Mouse (Mus musculus) intestine, embryonic 15.5 days (tissue): ENCODE measurements around the gene Lilrb4a. TPM values are rescaled to one million over a fixed set of nuclear protein-coding genes. Genes with fewer than 3 reads are reported as not detected.
"Not testable (repeated sequence)": the region's sequence is repeated elsewhere in the genome, so short reads cannot be mapped to it uniquely, and the experiment has no call there.

Experiments
- ATAC-seq: fragments of 200-750 bp; cut with Nextera tagmentation; 2 replicates; pipeline ENCODE4 v1.8.0; 2017; ENCODE audit warnings: moderate TSS enrichment, moderate library complexity
- H3K27ac ChIP-seq: fragments of 300-500 bp; sonication (generic); 2 replicates; pipeline ENCODE4 v1.5.1; 2015; ENCODE audit warnings: mild to moderate bottlenecking, inconsistent platforms
- H3K27me3 ChIP-seq: fragments of 300-500 bp; sonication (generic); replicated peaks from 2 replicates; pipeline ENCODE4 v1.6.1; 2015; ENCODE audit warnings: inconsistent platforms
- H3K36me3 ChIP-seq: fragments of 300-500 bp; sonication (generic); 2 replicates; pipeline ENCODE4 v1.6.1; 2015; ENCODE audit warnings: inconsistent platforms
- H3K4me1 ChIP-seq: fragments of 300-500 bp; sonication (generic); replicated peaks from 2 replicates; pipeline ENCODE4 v1.6.1; 2015; ENCODE audit warnings: inconsistent platforms
- H3K4me2 ChIP-seq: fragments of 300-500 bp; sonication (generic); replicated peaks from 2 replicates; pipeline ENCODE4 v1.6.1; 2015; ENCODE audit warnings: mild to moderate bottlenecking, inconsistent platforms
- H3K4me3 ChIP-seq: fragments of 300-500 bp; sonication (generic); replicated peaks from 2 replicates; pipeline ENCODE4 v1.5.1; 2015; ENCODE audit warnings: inconsistent platforms
- H3K9ac ChIP-seq: fragments of 300-500 bp; sonication (generic); 2 replicates; pipeline ENCODE4 v1.6.1; 2015; ENCODE audit warnings: inconsistent platforms
- H3K9me3 ChIP-seq: fragments of 300-500 bp; sonication (generic); 2 replicates; pipeline ENCODE4 v1.6.1; 2016; ENCODE audit warnings: inconsistent platforms
- WGBS: fragments of 180-500 bp; shearing (Covaris S2); methylation state at CpG from one replicate; pipeline ENCODE4 v1.1.7; 2015; 5-methylcytosine and 5-hydroxymethylcytosine counted together
- polyA plus RNA-seq: library from polyadenylated mRNA; unstranded; fragments of >200 nt; fragmentation: Nextera tagmentation; extraction: Ambion mirVana; gene quantifications from 2 replicates; pipeline ENCODE4 v1.2.1, GENCODE M21; 2015

The Lilrb4a gene
- polyA plus RNA-seq: 2.8 TPM in 2 replicates

- H3K9ac ChIP-seq, H3K4me3 ChIP-seq, H3K4me1 ChIP-seq, ATAC-seq, H3K9me3 ChIP-seq, H3K27ac ChIP-seq, H3K27me3 ChIP-seq, H3K36me3 ChIP-seq, H3K4me2 ChIP-seq: not testable (repeated sequence)
- WGBS: no CpG with 5 or more reads among the region's 2 CpGs
Measured at GRCm38 (mm10) chr10:51490691-51491090, at the start of gene Lilrb4a. Lilrb4a (plus strand) TSS chr10:51490956.

DNA sequence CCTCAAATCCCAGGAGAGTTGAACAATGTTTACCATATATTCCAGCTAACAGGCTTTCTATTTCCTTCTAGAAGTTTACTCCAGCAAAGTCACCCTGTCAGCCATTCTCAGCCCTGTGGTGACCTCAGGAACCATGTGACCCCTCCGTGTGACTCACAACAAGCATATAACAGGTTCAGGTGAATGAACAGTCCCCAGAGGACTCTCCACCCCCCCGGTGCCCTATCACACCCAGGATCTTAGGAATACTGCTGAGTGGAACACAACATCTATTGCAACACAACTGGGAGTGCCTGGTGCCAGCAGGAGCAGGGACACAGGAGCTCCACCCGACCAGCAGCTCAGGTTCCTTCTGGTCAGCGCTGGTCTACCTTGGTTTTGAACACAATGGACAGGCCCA lies 39.1 kb upstream of the Lilrb4a start:
- 78% methylated on average over 4 of the region's 4 CpGs for WGBS
- Histone ChIP-seq H3K27ac (no peak overlapping the region), H3K36me3 (no peaks in the 10 kb centered on the region), H3K9ac (no peak overlapping the region), H3K9me3 (no peaks in the 10 kb centered on the region), H3K4me3 (no peak overlapping the region), H3K4me1 (no peaks in the 10 kb centered on the region), H3K27me3 (no peaks in the 10 kb centered on the region), H3K4me2 (no peak overlapping the region)
- peak; percentile 53; the same call in 1 of the 2 replicates for ATAC-seq

DNA sequence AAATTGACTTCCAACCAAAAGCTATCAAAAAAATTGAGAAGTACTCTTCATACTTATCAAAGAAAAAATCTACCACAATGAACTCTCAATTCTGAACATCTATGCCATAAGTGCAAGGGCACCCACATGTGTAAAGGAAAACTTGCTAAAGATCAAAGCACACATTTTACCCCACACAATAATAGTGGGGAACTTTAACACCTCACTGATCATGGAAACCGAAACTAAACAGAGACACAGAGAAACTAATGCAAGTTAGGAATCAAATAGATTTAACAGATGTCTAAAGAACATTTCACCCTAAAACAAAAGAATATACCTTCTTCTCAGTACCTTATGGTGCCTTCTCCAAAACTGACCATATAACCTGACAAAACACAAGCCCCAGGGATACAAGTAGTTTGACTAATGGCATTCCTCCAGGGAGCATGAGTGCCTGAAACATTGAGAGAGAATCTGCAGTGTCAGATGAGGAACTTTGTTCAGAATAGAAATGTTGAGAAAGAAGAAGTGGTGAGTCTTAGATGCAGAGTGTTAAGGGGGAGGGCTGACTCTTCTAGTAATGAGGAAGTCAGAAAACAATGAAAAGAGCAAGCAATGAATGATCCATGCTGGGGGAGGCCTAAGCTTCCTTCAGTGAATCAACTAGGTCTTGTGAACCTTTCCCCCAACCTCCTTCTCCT lies 37.0 kb upstream of the Lilrb4a start:
- Histone ChIP-seq H3K4me3 (no peak overlapping the region), H3K27me3 (no peaks in the 10 kb centered on the region), H3K36me3 (no peaks in the 10 kb centered on the region), H3K9me3 (no peaks in the 10 kb centered on the region), H3K27ac (no peak overlapping the region), H3K9ac (no peak overlapping the region), H3K4me2 (no peak overlapping the region), H3K4me1 (no peaks in the 10 kb centered on the region)
- 80% methylated on average over 1 of the region's 1 CpGs for WGBS
- no peak for ATAC-seq

DNA sequence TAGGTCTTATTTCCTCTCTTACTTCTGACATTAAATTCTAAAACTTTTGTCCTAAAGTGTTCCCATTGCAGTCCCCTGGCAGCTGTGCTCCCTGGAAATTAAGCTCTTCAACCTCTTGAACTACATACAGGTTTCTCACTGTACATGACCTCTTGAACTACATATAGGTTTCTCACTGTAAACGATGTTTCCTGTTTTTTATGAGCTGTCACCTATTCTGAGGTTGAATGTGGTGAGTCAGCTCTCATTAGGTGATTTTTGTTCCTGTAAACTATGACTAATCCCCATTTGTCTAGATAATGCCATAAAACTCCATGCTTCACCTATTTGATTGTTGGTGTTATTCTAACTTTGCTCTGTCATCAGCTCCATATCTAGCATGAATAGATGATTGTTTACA lies 36.4 kb upstream of the Lilrb4a start:
- ATAC-seq: 0 out of 2 replicates have a peak, but pooled peaks have one; percentile 28
- Histone ChIP-seq H3K4me2 (no peak overlapping the region), H3K9ac (no peak overlapping the region), H3K27me3 (no peaks in the 10 kb centered on the region), H3K27ac (no peak overlapping the region), H3K4me3 (no peak overlapping the region), H3K36me3 (no peaks in the 10 kb centered on the region), H3K9me3 (no peaks in the 10 kb centered on the region), H3K4me1 (no peaks in the 10 kb centered on the region)
- WGBS: 52% methylated on average over 1 of the region's 1 CpGs

DNA sequence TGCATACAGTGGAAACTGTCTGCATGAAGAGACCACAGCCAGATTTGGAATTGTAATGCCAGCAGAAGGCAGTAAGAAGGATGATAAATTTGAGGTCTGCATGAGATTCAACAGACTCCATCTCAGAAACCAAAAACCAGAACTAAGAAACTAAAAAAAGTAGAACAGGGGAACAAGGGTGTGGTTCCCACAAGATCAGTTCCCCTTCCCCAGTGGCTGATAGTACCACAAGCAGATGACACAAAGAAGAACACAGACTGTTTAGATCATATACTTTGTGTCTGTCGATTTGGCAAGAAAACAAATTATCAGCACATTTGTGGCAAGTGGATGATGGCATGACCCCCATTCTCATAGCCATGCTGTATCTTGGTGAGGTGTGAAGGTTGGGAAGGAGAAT lies 35.0 kb upstream of the Lilrb4a start:
- H3K4me3 ChIP-seq: no peak overlapping the region
- ATAC-seq: no peak
- H3K27ac ChIP-seq: no peak overlapping the region
- no peaks in the 10 kb centered on the region for H3K27me3 ChIP-seq
- no peak overlapping the region for H3K9ac ChIP-seq
- no peaks in the 10 kb centered on the region for H3K4me1 ChIP-seq
- 76% methylated on average over 1 of the region's 1 CpGs for WGBS
- H3K9me3 ChIP-seq: no peaks in the 10 kb centered on the region
- H3K4me2 ChIP-seq: no peak overlapping the region
- H3K36me3 ChIP-seq: no peaks in the 10 kb centered on the region

- 73% methylated on average over 4 of the region's 4 CpGs for WGBS
- no peak overlapping the region for H3K9ac ChIP-seq
- H3K9me3 ChIP-seq: no peaks in the 10 kb centered on the region
- H3K27ac ChIP-seq: no peak overlapping the region
- no peaks in the 10 kb centered on the region for H3K36me3 ChIP-seq
- ATAC-seq: no peak
- no peak overlapping the region for H3K4me3 ChIP-seq
- H3K27me3 ChIP-seq: no peaks in the 10 kb centered on the region
- H3K4me2 ChIP-seq: no peak overlapping the region
- H3K4me1 ChIP-seq: no peaks in the 10 kb centered on the region
Measured at GRCm38 (mm10) chr10:51456369-51456768, 34.4 kb upstream of the Lilrb4a start.

DNA sequence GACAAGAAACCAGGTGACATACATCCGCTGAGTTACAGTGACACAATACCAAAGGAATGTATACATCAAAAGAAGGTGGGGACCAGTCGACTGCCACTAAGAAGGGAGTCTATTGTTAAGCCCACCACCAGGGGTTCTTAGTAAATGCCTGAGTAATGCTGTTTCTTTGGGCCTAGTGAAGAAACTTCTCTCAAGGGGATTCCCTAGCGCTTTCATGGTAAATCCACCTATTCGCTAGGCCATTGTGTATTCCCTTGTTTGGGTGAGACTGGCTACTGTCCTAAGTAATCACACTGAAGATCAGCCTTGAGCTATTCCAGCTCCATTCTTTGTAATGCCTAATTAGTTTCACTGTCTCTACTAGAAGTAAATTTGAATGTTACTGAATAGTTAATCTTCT lies 27.0 kb upstream of the Lilrb4a start:
- not testable (repeated sequence) for H3K4me2 ChIP-seq, H3K9ac ChIP-seq, H3K4me1 ChIP-seq, H3K27ac ChIP-seq, H3K9me3 ChIP-seq, H3K27me3 ChIP-seq, H3K4me3 ChIP-seq, ATAC-seq, H3K36me3 ChIP-seq
- 57% methylated on average over 4 of the region's 4 CpGs for WGBS

- not testable (repeated sequence) for H3K4me2 ChIP-seq, ATAC-seq, H3K9ac ChIP-seq, H3K36me3 ChIP-seq, H3K27me3 ChIP-seq, H3K27ac ChIP-seq, H3K9me3 ChIP-seq, H3K4me3 ChIP-seq, H3K4me1 ChIP-seq
- 82% methylated on average over 1 of the region's 3 CpGs for WGBS
Measured at GRCm38 (mm10) chr10:51480397-51480796, 10.4 kb upstream of the Lilrb4a start, which contains the start of the genes Gm49339 and Lilr4b. Gm49339 (plus strand) TSS chr10:51480612. Lilr4b (plus strand) TSS chr10:51480632.

- H3K4me1 ChIP-seq: no peaks in the 10 kb centered on the region
- no peaks in the 10 kb centered on the region for H3K9me3 ChIP-seq
- ATAC-seq: no peak
- H3K36me3 ChIP-seq: no peaks in the 10 kb centered on the region
- H3K4me3 ChIP-seq: no peak overlapping the region
- no peak overlapping the region for H3K9ac ChIP-seq
- no peak overlapping the region for H3K4me2 ChIP-seq
- no peaks in the 10 kb centered on the region for H3K27me3 ChIP-seq
- no peak overlapping the region for H3K27ac ChIP-seq
Measured at GRCm38 (mm10) chr10:51520021-51520420, 29.3 kb downstream of the Lilrb4a start.

GRCm38 (mm10) chr10:51521453-51521852 lies 30.7 kb downstream of the Lilrb4a start:
- H3K4me1 ChIP-seq: no peaks in the 10 kb centered on the region
- no peaks in the 10 kb centered on the region for H3K27me3 ChIP-seq
- no peaks in the 10 kb centered on the region for H3K9me3 ChIP-seq
- no peak for ATAC-seq
- no peak overlapping the region for H3K4me2 ChIP-seq
- no peak overlapping the region for H3K9ac ChIP-seq
- no peak overlapping the region for H3K4me3 ChIP-seq
- H3K27ac ChIP-seq: no peak overlapping the region
- no peaks in the 10 kb centered on the region for H3K36me3 ChIP-seq

GRCm38 (mm10) chr10:51526090-51526489 lies 35.3 kb downstream of the Lilrb4a start:
- WGBS: 69% methylated on average over 7 of the region's 7 CpGs
- no peaks in the 10 kb centered on the region for H3K27me3 ChIP-seq
- H3K4me3 ChIP-seq: no peak overlapping the region
- H3K27ac ChIP-seq: no peak overlapping the region
- no peak for ATAC-seq
- H3K9me3 ChIP-seq: no peaks in the 10 kb centered on the region
- H3K36me3 ChIP-seq: no peaks in the 10 kb centered on the region
- no peaks in the 10 kb centered on the region for H3K4me1 ChIP-seq
- no peak overlapping the region for H3K9ac ChIP-seq
- no peak overlapping the region for H3K4me2 ChIP-seq

GRCm38 (mm10) chr10:51526633-51527032 lies 35.9 kb downstream of the Lilrb4a start:
- no peak overlapping the region for H3K4me2 ChIP-seq
- WGBS: 67% methylated on average over 4 of the region's 4 CpGs

DNA sequence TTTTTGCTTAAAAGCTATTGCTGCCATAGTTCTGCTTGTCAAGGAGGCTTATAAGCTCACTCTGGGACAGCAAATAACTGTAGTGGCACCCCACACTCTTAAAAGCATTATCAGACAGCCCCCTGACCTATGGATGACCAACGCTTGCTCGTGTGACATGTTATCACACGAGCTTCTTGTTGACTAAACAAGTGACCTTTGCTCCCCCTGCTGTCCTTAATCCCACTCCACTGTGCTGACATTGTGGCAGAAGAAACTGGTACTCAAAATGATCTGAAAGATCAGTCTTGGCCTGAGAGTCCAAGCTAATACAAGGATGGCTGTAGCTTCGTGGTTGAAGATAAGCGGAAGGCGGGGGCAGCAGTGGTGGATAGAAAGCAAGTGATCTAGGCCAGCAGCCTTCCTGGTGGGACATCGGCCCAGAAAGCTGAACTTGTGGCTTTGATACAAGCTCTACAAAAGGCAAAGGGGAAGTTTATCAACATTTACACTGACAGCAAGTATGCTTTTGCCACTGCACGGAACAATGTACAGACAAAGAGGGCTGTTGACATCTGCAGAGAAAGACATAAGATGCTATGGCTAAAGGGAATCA lies 38.2 kb downstream of the Lilrb4a start:
- H3K9ac ChIP-seq: no peak overlapping the region
- no peaks in the 10 kb centered on the region for H3K9me3 ChIP-seq
- 56% methylated on average over 8 of the region's 8 CpGs for WGBS
- no peaks in the 10 kb centered on the region for H3K4me1 ChIP-seq
- no peaks in the 10 kb centered on the region for H3K36me3 ChIP-seq
- H3K4me3 ChIP-seq: no peak overlapping the region
- H3K27me3 ChIP-seq: no peaks in the 10 kb centered on the region
- no peak overlapping the region for H3K27ac ChIP-seq
- no peak for ATAC-seq
- no peak overlapping the region for H3K4me2 ChIP-seq

More at GRCm38 (mm10) chr10:51526633-51527032, 35.9 kb downstream of the Lilrb4a start:
- Histone ChIP-seq H3K9me3 (no peaks in the 10 kb centered on the region), H3K9ac (no peak overlapping the region), H3K4me1 (no peaks in the 10 kb centered on the region), H3K27ac (no peak overlapping the region), H3K36me3 (no peaks in the 10 kb centered on the region), H3K27me3 (no peaks in the 10 kb centered on the region), H3K4me3 (no peak overlapping the region)
- ATAC-seq: no peak
